Mouse (Mus musculus) frontal cortex, adult (tissue): Measurements from ENCODE around the gene Kcnk10.

Experiments
- ATAC-seq: cut with Nextera tagmentation; 2 replicates; pipeline ENCODE4 v1.9.2; 2017; ENCODE audit warnings: mild to moderate bottlenecking, moderate library complexity, mixed read lengths; ENCODE audit not compliant: low TSS enrichment

Kcnk10 gene

GRCm38 (mm10) chr12:98409580-98409979, 168.5 kb downstream of the Kcnk10 start:
- ATAC-seq, result peak; percentile 83

DNA sequence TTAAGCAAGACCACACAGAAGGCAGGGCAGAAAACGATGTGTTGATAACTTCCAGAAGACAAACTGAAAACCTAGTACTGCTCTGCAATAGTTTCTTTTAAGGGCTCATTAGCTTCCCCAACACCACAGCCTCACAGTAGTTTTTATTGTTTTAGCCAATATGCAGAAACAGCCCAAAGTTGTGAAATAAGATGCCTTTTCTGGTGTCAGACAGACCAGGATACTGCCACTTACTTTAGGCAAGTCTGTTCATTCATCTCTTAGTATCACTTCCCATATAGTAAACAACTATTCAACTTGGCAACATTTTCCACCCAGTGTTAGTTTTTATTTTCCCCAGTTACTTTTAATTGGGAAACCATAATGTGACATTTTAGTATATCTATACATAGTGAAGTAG, 171.5 kb downstream of the Kcnk10 start:
- ATAC-seq, result no peak

GRCm38 (mm10) chr12:98406076-98406475, 172.0 kb downstream of the Kcnk10 start:
- ATAC-seq, result no peak

GRCm38 (mm10) chr12:98396586-98396985, 181.5 kb downstream of the Kcnk10 start:
- ATAC-seq, result no peak

GRCm38 (mm10) chr12:98394115-98394514, 184.0 kb downstream of the Kcnk10 start:
- no peak for ATAC-seq

DNA sequence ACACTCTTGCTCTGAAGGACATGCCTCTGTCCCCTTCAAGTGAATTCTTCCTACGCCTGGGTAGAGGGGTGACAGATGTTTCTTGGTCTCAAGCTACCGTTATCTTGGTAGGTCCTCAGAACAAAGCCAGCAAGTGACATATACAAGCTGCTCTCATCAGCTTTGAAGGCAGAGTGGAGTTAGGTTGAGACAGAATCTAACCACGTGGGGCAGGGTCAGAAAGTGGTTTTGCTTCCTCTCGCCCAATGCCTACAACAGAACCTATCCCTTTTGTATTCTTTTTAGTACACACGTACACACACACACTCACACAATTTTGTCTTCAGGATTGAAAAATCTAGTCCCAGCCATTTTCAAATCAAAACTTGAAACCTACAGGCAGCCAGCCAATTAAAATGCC, 186.8 kb downstream of the Kcnk10 start:
- ATAC-seq, result no peak

DNA sequence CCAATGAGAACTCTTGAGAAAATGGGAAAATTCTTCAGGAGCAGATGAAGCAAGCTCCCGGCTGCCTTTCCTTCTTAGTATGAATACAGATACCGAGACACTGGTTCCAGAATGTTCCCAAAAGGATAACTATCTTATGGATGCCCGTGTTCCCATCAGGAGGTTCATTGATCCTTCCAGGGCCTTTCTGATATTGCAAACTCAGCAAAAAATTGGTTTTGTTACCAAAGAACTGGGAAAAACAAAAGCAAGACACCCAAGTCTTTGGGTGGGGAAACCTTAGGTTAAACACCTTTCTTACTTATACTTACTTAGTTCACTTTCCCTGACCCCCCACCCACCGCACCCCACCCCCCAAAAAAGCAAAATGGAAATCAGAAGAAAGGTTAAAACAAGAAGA, 188.5 kb downstream of the Kcnk10 start:
- ATAC-seq, result no peak
